Mouse (Mus musculus) MEL (cell line): Measurements from ENCODE around the gene Psmg3.

ENCODE experiments used
- EP300 ChIP-seq, 2 experiments: IDR thresholded peaks; 2 replicates each; pipeline ENCODE4 v1.6.1; 2011; ENCODE audit warnings: improper control_type of control experiment in 2 of 2, low read length in 2 of 2, low read depth in 1 of 2, mild to moderate bottlenecking in 1 of 2
- MAX ChIP-seq: IDR thresholded peaks from 2 replicates; pipeline ENCODE4 v1.6.1; 2011; ENCODE audit warnings: low read length, improper control_type of control experiment
- POLR2A ChIP-seq, 2 experiments: IDR thresholded peaks; 2 replicates each; pipeline ENCODE4 v1.6.1; 2011 to 2012; ENCODE audit warnings: low read length in 2 of 2, mild to moderate bottlenecking in 2 of 2, control low read depth in 1 of 2, improper control_type of control experiment in 1 of 2, low read depth in 1 of 2, moderate library complexity in 1 of 2; ENCODE audit not compliant: control insufficient read depth in 1 of 2, insufficient read depth in 1 of 2, poor library complexity in 1 of 2
- POLR2AphosphoS2 ChIP-seq: IDR thresholded peaks from 2 replicates; pipeline ENCODE4 v1.6.1; 2011; ENCODE audit warnings: low read length, improper control_type of control experiment

GRCm38 (mm10) chr5:139825947-139826346, 738 bp downstream of the Psmg3 start:
- no peak for TF ChIP-seq EP300 (IDR thresholded peaks at IDR 0.05; ENCODE audit: low read depth in 1 of 2, low read length in 2 of 2)
- TF ChIP-seq POLR2A (IDR thresholded peaks at IDR 0.05; ENCODE audit: control insufficient read depth in 1 of 2, insufficient read depth in 1 of 2, low read depth in 1 of 2, low read length in 2 of 2, poor library complexity in 1 of 2), result no peak
- no peak for TF ChIP-seq MAX
- TF ChIP-seq POLR2AphosphoS2, result no peak
